Mouse (Mus musculus) limb, embryonic 13.5 days (tissue): ENCODE measurements around the gene Aatk. TPM values are rescaled to one million over a fixed set of nuclear protein-coding genes. Genes with fewer than 3 reads are reported as not detected.
A peak's percentile ranks its signal among the peaks of the same experiment; 100 is the strongest.

ENCODE experiments used
- ATAC-seq: fragments of 200-750 bp; cut with Nextera tagmentation; 2 replicates; pipeline ENCODE4 v1.8.0; 2017; ENCODE audit warnings: low read depth, moderate number of reproducible peaks, moderate TSS enrichment; ENCODE audit not compliant: low FRiP score
- H3K27ac ChIP-seq: fragments of 300-500 bp; sonication (generic); 2 replicates; pipeline ENCODE4 v1.5.1; 2015; ENCODE audit warnings: inconsistent platforms, mild to moderate bottlenecking, moderate library complexity
- H3K27me3 ChIP-seq: fragments of 300-500 bp; sonication (generic); 2 replicates; pipeline ENCODE4 v1.6.1; 2015; ENCODE audit warnings: mild to moderate bottlenecking, inconsistent platforms
- H3K36me3 ChIP-seq: fragments of 300-500 bp; sonication (generic); 2 replicates; pipeline ENCODE4 v1.6.1; 2015; ENCODE audit warnings: inconsistent platforms, mild to moderate bottlenecking, moderate library complexity
- H3K4me1 ChIP-seq: fragments of 300-500 bp; sonication (generic); 2 replicates; pipeline ENCODE4 v1.6.1; 2015; ENCODE audit warnings: inconsistent platforms
- H3K4me2 ChIP-seq: fragments of 300-500 bp; sonication (generic); replicated peaks from 2 replicates; pipeline ENCODE4 v1.6.1; 2015; ENCODE audit warnings: inconsistent platforms, mild to moderate bottlenecking, moderate library complexity
- H3K4me3 ChIP-seq: fragments of 300-500 bp; sonication (generic); 2 replicates; pipeline ENCODE4 v1.5.1; 2015; ENCODE audit warnings: moderate library complexity, mild to moderate bottlenecking, inconsistent platforms
- H3K9ac ChIP-seq: fragments of 300-500 bp; sonication (generic); 2 replicates; pipeline ENCODE4 v1.6.1; 2015; ENCODE audit warnings: mild to moderate bottlenecking, inconsistent platforms
- H3K9me3 ChIP-seq: fragments of 300-500 bp; sonication (generic); 2 replicates; pipeline ENCODE4 v1.6.1; 2016; ENCODE audit warnings: inconsistent platforms
- WGBS: fragments of 180-500 bp; shearing (Covaris S2); methylation state at CpG from one replicate; pipeline ENCODE4 v1.1.7; 2015; 5-methylcytosine and 5-hydroxymethylcytosine counted together
- polyA plus RNA-seq: library from polyadenylated mRNA; unstranded; fragments of >200 nt; fragmentation: Nextera tagmentation; extraction: Ambion mirVana; gene quantifications from 2 replicates; pipeline ENCODE4 v1.2.1, GENCODE M21; 2015

Gene Aatk
- polyA plus RNA-seq, 1 experiment from 2014 or later: 6.1 TPM

DNA sequence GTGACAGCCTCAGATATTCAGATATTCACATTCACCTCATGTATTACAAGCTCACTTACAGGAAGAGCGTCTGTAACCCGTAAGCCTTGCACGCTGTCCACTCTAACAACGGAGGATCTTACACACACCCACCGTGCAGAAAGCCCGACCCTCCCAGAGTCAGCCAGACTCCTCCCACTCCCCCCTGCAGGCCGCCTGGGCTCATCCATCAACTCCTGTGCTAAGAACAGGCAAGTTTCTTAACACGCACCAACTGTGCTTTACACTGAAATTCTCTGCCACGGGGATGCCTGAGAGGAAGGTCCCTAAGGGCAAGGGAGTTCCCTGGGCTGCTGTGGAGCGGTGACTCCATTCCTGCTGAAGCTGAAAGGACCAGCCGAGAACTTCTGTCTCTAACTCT is 22.3 kb upstream of the Aatk start:
- Histone ChIP-seq H3K36me3 (peaks cover 99% of the 10 kb centered on the region), H3K27ac (no peak overlapping the region), H3K4me3 (no peak overlapping the region), H3K4me2 (no peak overlapping the region), H3K27me3 (no peaks in the 10 kb centered on the region), H3K9ac (no peak overlapping the region), H3K4me1 (no peaks in the 10 kb centered on the region), H3K9me3 (no peaks in the 10 kb centered on the region)
- WGBS: 38% methylated on average over 11 of the region's 11 CpGs
- ATAC-seq: no peak

DNA sequence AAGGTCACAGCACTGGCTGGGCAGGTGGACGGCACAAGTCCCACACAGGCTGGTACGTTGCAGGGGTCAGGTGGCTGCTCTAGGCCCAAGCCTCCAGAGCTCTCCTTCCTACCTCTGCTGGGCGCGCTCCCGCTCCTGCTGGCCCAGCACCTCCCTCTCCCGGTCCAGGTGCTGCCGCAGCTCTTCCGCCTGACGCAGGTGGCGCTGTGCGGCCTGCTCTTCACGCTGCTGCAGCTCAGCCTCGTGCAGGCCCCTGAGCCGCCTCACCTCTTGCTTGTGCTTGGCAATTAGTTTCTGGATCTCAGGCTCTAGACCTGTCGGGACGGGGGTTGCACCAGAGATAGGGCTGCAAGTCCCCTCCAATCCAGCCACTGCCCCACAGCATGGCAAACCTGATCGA is 20.9 kb upstream of the Aatk start:
- WGBS: 61% methylated on average over 17 of the region's 17 CpGs

GRCm38 (mm10) chr11:120065291-120065690 is 18.3 kb upstream of the Aatk start:
- H3K36me3 ChIP-seq: peaks cover 72% of the 10 kb centered on the region
- no peak overlapping the region for H3K4me2 ChIP-seq
- no peak for ATAC-seq
- H3K4me3 ChIP-seq: no peak overlapping the region
- WGBS: 31% methylated on average over 10 of the region's 10 CpGs
- no peak overlapping the region for H3K9ac ChIP-seq
- H3K27me3 ChIP-seq: no peaks in the 10 kb centered on the region
- no peaks in the 10 kb centered on the region for H3K9me3 ChIP-seq
- H3K4me1 ChIP-seq: no peaks in the 10 kb centered on the region
- H3K27ac ChIP-seq: peak overlapping the region; percentile 3; the same call in 1 of the 2 replicates

More for the DNA sequence above, 20.9 kb upstream of the Aatk start:
- Histone ChIP-seq H3K27ac (no peak overlapping the region), H3K4me2 (no peak overlapping the region), H3K4me1 (no peaks in the 10 kb centered on the region), H3K36me3 (peaks cover 97% of the 10 kb centered on the region), H3K27me3 (no peaks in the 10 kb centered on the region), H3K9ac (0 out of 2 replicates have a peak overlapping the region, but pooled peaks have one; percentile 25), H3K4me3 (no peak overlapping the region), H3K9me3 (no peaks in the 10 kb centered on the region)
- no peak for ATAC-seq

DNA sequence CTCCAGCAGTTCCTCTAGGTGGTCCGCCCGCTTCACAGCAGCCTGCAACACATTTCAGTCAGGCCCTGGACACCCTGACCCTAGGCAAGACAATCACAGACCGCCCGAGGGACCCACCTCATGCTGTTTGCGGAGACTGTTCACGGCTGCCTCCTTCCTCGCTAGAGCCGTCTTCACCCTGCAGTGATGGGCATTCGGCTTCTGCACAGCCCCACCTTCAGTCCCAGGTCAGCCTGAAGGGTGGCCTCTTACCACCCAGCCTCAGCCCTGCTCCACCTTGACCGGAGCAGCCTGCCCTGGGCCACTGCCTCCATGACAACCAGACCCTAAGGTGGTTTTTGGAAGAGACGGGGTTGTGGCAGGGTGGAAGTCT is 17.7 kb upstream of the Aatk start:
- WGBS: 92% methylated on average over 11 of the region's 11 CpGs

DNA sequence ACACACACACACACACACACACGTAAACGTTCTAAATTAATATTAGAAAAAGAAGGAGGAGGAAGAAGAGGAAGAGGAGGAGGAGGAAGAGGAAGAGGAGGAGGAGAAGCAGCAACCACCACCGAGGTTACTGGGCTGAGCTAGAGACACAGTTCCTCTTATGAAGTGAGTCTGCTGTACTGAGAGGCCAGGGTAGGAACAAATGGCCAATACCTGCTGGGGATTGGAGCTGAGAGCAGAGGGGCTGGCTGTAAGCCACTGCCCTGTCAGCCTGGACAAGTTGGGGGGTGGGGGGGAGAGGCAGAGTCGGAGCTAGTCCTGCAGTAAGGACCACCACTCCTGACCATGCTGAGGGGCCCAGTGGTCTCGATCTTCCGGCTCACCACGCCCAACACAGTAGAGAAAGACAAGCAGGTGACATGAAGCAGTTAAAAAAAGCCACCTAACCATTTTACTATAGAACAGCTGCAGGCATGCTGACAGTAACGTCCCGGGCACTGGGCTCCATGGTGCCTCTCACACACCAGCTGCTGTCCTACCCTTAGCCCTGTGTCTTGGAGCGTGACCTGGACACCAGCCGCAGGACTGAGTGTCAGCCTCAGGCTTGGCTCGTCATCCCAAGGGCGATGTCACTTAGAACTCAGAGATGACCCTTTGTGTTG is 17.2 kb upstream of the Aatk start:
- no peaks in the 10 kb centered on the region for H3K9me3 ChIP-seq
- WGBS: 86% methylated on average over 13 of the region's 13 CpGs
- H3K27ac ChIP-seq: no peak overlapping the region
- peaks cover 60% of the 10 kb centered on the region for H3K36me3 ChIP-seq
- no peaks in the 10 kb centered on the region for H3K27me3 ChIP-seq
- no peak overlapping the region for H3K4me3 ChIP-seq
- ATAC-seq: no peak
- no peaks in the 10 kb centered on the region for H3K4me1 ChIP-seq
- H3K4me2 ChIP-seq: no peak overlapping the region
- no peak overlapping the region for H3K9ac ChIP-seq

More for the DNA sequence above, 17.7 kb upstream of the Aatk start:
- Histone ChIP-seq H3K4me2 (no peak overlapping the region), H3K27me3 (no peaks in the 10 kb centered on the region), H3K4me3 (no peak overlapping the region), H3K9ac (no peak overlapping the region), H3K4me1 (no peaks in the 10 kb centered on the region), H3K27ac (no peak overlapping the region; the same call in 1 of the 2 replicates), H3K36me3 (peaks cover 66% of the 10 kb centered on the region), H3K9me3 (no peaks in the 10 kb centered on the region)
- no peak for ATAC-seq

GRCm38 (mm10) chr11:120063326-120063725 is 16.4 kb upstream of the Aatk start:
- 83% methylated on average over 5 of the region's 5 CpGs for WGBS
- Histone ChIP-seq H3K9ac (no peak overlapping the region), H3K36me3 (peaks cover 52% of the 10 kb centered on the region)

DNA sequence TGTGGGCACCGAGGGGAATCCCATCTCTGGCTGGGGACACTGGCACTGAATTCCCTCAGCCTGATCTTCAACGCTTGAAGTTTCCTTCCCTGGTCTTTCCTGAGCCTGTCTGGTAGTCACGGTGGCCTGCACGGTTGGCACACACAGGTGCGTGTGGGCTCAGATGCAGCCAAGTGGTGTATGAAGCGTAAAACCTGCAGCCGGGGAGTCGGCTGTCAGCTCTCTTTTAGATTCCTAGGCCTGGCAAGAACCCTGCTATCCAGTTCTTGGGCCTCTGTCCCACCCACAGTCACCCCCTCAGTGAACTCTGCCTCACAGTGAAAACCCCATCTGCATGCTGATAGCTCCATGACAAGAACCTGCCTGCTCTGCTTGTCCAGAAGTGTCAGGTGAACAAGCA is 13.7 kb upstream of the Aatk start:
- H3K27ac ChIP-seq: no peak overlapping the region
- no peak overlapping the region for H3K9ac ChIP-seq
- no peaks in the 10 kb centered on the region for H3K9me3 ChIP-seq
- no peaks in the 10 kb centered on the region for H3K27me3 ChIP-seq
- ATAC-seq: no peak
- no peak overlapping the region for H3K4me2 ChIP-seq
- WGBS: 79% methylated on average over 8 of the region's 8 CpGs
- no peak overlapping the region for H3K4me3 ChIP-seq
- H3K36me3 ChIP-seq: peaks cover 25% of the 10 kb centered on the region
- no peaks in the 10 kb centered on the region for H3K4me1 ChIP-seq

More at GRCm38 (mm10) chr11:120063326-120063725, 16.4 kb upstream of the Aatk start:
- H3K27ac ChIP-seq: no peak overlapping the region
- no peaks in the 10 kb centered on the region for H3K4me1 ChIP-seq
- no peak for ATAC-seq
- no peaks in the 10 kb centered on the region for H3K9me3 ChIP-seq
- H3K4me3 ChIP-seq: no peak overlapping the region
- no peak overlapping the region for H3K4me2 ChIP-seq
- no peaks in the 10 kb centered on the region for H3K27me3 ChIP-seq

DNA sequence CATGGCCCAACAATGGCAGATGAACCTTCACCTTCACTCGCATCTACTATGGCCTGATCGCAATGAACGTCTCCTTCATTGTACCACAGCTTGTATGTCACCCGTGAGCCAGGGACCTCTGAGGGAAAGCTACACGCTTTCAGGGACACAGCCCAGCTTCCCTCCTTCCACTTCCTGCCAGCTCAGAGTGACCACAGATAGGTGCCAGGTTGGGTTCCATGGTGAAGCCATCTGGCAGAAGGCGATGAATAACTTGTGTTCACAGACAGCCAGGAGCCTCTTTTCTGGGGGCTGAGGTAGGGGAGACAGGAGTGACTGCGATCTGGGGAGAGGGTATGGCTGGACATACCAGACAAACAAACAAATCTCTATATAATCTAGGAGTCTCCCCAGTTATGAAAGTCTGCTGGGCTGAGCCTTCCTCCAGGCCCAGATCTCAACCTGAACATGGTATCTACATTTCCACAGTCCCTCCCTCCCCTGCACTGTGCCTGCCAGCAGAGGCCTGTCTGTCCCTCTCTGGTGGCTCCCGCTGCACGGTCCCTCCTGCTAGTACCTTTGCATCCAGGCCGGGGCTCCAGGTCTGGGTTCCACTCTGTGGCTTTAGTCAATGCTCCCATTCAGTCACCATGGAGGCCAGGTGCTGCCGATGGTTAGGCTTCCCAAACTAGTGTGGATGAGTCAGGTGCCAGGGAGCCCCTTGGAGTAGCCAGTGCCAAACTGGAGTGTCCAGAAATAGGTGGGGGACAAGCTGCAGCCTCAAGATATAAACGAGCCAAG is 9.2 kb upstream of the Aatk start:
- H3K4me2 ChIP-seq: no peak overlapping the region
- H3K4me3 ChIP-seq: no peak overlapping the region
- H3K27ac ChIP-seq: no peak overlapping the region; the same call in 1 of the 2 replicates
- no peaks in the 10 kb centered on the region for H3K27me3 ChIP-seq
- no peak overlapping the region for H3K9ac ChIP-seq
- H3K9me3 ChIP-seq: no peaks in the 10 kb centered on the region
- 80% methylated on average over 12 of the region's 12 CpGs for WGBS
- no peaks in the 10 kb centered on the region for H3K36me3 ChIP-seq
- ATAC-seq: no peak
- H3K4me1 ChIP-seq: peaks cover 5% of the 10 kb centered on the region

DNA sequence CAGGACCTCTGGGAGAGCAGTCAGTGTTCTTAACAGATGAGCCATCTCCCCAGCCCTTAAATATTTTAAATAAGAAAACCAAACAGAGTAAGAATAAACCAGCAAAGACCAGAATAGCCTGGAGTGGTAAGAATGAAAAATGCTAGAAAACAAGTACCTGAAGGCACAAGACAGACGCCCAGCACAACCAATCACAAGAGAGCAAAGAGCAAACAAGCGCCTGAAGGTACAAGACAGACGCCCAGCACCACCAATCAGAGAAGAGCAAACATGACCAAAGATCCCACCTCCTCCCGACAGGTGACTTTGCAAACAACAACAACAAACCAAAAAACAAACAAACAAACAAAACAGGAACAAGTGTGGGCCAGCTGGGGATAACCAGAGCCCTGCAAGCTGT is 6.9 kb upstream of the Aatk start:
- 84% methylated on average over 4 of the region's 4 CpGs for WGBS
- no peak for ATAC-seq
- H3K27ac ChIP-seq: no peak overlapping the region

DNA sequence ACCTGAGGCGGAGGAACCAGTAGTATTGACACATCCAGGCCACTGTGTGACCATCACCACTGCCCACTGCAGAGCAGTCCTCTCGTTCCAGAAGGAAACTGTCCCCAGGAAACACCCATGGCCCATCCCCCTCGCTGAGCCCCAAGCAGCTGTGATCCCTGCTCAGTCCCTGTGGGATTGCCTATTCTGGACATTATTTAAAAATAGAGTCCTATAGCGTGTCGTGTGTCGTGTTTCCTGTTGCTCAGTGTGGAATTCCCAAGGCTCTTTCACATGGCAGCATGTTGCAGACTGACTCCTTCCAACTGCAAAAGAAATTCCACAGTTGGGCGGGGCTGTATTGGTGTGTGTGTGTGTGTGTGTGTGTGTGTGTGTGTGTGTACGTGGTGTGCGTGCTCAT is 5.3 kb upstream of the Aatk start:
- Histone ChIP-seq H3K36me3 (no peaks in the 10 kb centered on the region), H3K27me3 (peaks cover 26% of the 10 kb centered on the region)
- ATAC-seq: no peak

More for the DNA sequence above, 6.9 kb upstream of the Aatk start:
- Histone ChIP-seq H3K4me2 (no peak overlapping the region), H3K27me3 (peaks cover 11% of the 10 kb centered on the region), H3K4me3 (no peak overlapping the region), H3K9ac (no peak overlapping the region), H3K36me3 (no peaks in the 10 kb centered on the region), H3K9me3 (no peaks in the 10 kb centered on the region), H3K4me1 (peaks cover 8% of the 10 kb centered on the region)

GRCm38 (mm10) chr11:120051124-120051811 is 4.3 kb upstream of the Aatk start:
- no peak overlapping the region for H3K27ac ChIP-seq
- H3K4me1 ChIP-seq: peaks cover 27% of the 10 kb centered on the region
- H3K36me3 ChIP-seq: no peaks in the 10 kb centered on the region
- no peak overlapping the region; the same call in 1 of the 2 replicates for H3K9ac ChIP-seq
- H3K27me3 ChIP-seq: peaks cover 32% of the 10 kb centered on the region
- H3K4me2 ChIP-seq: no peak overlapping the region
- H3K4me3 ChIP-seq: no peak overlapping the region
- 45% methylated on average over 14 of the region's 14 CpGs for WGBS
- no peak for ATAC-seq
- H3K9me3 ChIP-seq: no peaks in the 10 kb centered on the region

More for the DNA sequence above, 5.3 kb upstream of the Aatk start:
- peaks cover 22% of the 10 kb centered on the region for H3K4me1 ChIP-seq
- no peak overlapping the region for H3K4me2 ChIP-seq
- WGBS: 69% methylated on average over 9 of the region's 9 CpGs
- H3K4me3 ChIP-seq: no peak overlapping the region
- H3K9ac ChIP-seq: no peak overlapping the region
- no peak overlapping the region for H3K27ac ChIP-seq
- no peaks in the 10 kb centered on the region for H3K9me3 ChIP-seq

- Histone ChIP-seq H3K36me3 (no peaks in the 10 kb centered on the region), H3K27me3 (peaks cover 38% of the 10 kb centered on the region), H3K4me3 (no peak overlapping the region), H3K9me3 (no peaks in the 10 kb centered on the region), H3K27ac (no peak overlapping the region), H3K4me1 (peaks cover 38% of the 10 kb centered on the region), H3K9ac (no peak overlapping the region), H3K4me2 (no peak overlapping the region)
- WGBS: 83% methylated on average over 8 of the region's 8 CpGs
- ATAC-seq: no peak
Measured at GRCm38 (mm10) chr11:120049067-120049466, 2.1 kb upstream of the Aatk start.
